Mouse (Mus musculus): Measurements from ENCODE around the gene Olfr462.

DNA sequence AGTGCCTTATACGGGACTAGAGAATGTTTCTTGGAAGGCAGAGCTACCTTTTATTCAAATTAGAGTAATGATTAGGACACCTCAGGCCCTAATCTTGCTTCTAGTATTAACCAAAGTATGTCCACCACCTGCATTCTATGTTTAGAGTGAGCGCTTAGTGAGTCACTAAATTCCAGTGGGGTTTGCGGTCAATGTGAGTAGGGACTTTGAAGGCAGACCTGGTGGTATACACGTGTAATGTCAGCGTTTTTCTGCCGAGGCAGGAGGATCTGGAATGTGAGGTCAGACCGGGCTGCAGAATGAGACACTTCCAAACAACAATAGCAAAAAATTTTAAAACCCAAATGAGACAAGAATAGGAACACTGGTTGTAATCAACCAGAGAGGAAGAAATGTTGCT is 37.5 kb downstream of the Olfr462 start:
- TF ChIP-seq CTCF (IDR thresholded peaks at IDR 0.05; ENCODE audit: low read depth, low read length) = no peak
- no peak for TF ChIP-seq POLR2A (IDR thresholded peaks at IDR 0.05; ENCODE audit: insufficient read depth, low read length)
